ENCODE assay signal across 19 mouse cellular contexts in genomic region chr15:12364096-12364495, GRCm38 (mm10). TPM values are rescaled to one million over a fixed set of nuclear protein-coding genes. Genes with fewer than 3 reads are reported as not detected.
"Had no signal": no experiment of that assay in that cellular context is flagged by ENCODE, and none has a peak within 500 bp of the region (broad histone marks: within the 10 kb centered on the region; RNA-seq: fewer than 3 reads in every experiment).

No protein-coding gene starts in this region.

- DNase-seq: retina, postnatal 1 day; right cerebral cortex, adult 18-20 months; right cerebral cortex, postnatal 14 days; right cerebral cortex, postnatal 25 days; right cerebral cortex, postnatal 4 days; spleen, adult 18-20 months; thymus, adult 18-20 months; thymus, adult 2 months; thymus, postnatal 14 days; thymus, postnatal 25 days; thymus, postnatal 36 days; thymus, postnatal 4 days had no signal

- H3K9me3 ChIP-seq: neural tube, embryonic 13.5 days; neural tube, embryonic 15.5 days; stomach, embryonic 15.5 days had no signal

- H3K27ac ChIP-seq: neural tube, embryonic 13.5 days; neural tube, embryonic 15.5 days; stomach, embryonic 15.5 days; stomach, postnatal 0 days had no signal

- H3K4me1 ChIP-seq: stomach, embryonic 15.5 days had no signal

- H3K27me3 ChIP-seq: neural tube, embryonic 13.5 days; neural tube, embryonic 15.5 days; stomach, embryonic 15.5 days had no signal

- H3K4me2 ChIP-seq: neural tube, embryonic 13.5 days; neural tube, embryonic 15.5 days; stomach, embryonic 15.5 days had no signal

- H3K4me3 ChIP-seq: neural tube, embryonic 13.5 days; neural tube, embryonic 15.5 days; stomach, embryonic 15.5 days had no signal

- H3K9ac ChIP-seq: neural tube, embryonic 13.5 days; neural tube, embryonic 15.5 days; stomach, embryonic 15.5 days had no signal

- H3K36me3 ChIP-seq: neural tube, embryonic 13.5 days; neural tube, embryonic 15.5 days had no signal

RNA-seq across cellular contexts. Expression of gene 1810049J17Rik, which starts 42.4 kb away (rescaled TPM):
- total RNA-seq: neutrophil, adult 5-6 weeks had no signal
- polyA plus RNA-seq: neural tube, embryonic 15.5 days; small intestine, adult 2 months; spleen, adult 2 months; thymus, adult 2 months had no signal
